Mouse (Mus musculus): ENCODE results near the gene Tead1. TPM values are rescaled to one million over a fixed set of nuclear protein-coding genes. Genes with fewer than 3 reads are reported as not detected.
A peak's percentile ranks its signal among the peaks of the same experiment; 100 is the strongest.

The Tead1 gene
- polyA plus RNA-seq, 1 experiment: 25.1 TPM

DNA sequence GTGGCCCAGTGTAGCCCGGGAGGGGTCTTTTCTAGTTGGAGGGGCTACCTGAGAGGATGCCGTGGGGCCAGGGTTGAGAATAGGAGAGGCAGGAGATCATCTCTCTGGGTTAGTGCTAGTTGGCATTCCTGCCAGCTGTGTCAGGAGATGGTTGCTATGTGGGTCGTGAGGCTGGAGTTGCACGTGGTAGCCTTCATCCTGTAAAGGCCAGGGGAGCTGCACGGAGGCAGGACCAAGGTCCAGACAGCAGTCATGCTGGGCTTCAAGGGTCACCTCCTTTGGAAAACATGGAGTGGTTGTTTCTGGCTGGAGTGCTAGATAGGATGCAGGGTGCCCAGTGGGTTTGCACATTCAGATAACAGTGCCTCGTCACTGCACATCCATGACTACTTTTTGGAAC, 35.7 kb downstream of the Tead1 start:
- Histone ChIP-seq H3K27me3 (ENCODE audit: control insufficient read depth, insufficient read depth, insufficient read length) (no peaks in the 10 kb centered on the region), H3K79me2 (ENCODE audit: control insufficient read depth, insufficient read depth) (peaks cover 100% of the 10 kb centered on the region), H3ac (ENCODE audit: control insufficient read depth, insufficient read length, low read depth) (no peak overlapping the region), H3K36me3 (ENCODE audit: control insufficient read depth, insufficient read depth) (no peaks in the 10 kb centered on the region), H3K79me3 (ENCODE audit: low read depth) (peaks cover 77% of the 10 kb centered on the region), H3K4me3 (ENCODE audit: insufficient read depth, poor library complexity, severe bottlenecking) (no peak overlapping the region)
- TF ChIP-seq MYOD1 (IDR thresholded peaks at IDR 0.05; ENCODE audit: control insufficient read depth, insufficient read length, low read depth) (no peak), FOSL1 (IDR thresholded peaks at IDR 0.05; ENCODE audit: insufficient read depth, low read length, poor library complexity, severe bottlenecking) (no peak), CEBPB (IDR thresholded peaks at IDR 0.05; ENCODE audit: low read depth) (no peak), MAX (IDR thresholded peaks at IDR 0.05) (no peak), MYOG (IDR thresholded peaks at IDR 0.05; ENCODE audit: control insufficient read depth, extremely low read depth, insufficient read length) (no peak), USF1 (IDR thresholded peaks at IDR 0.05; ENCODE audit: low read depth) (no peak), CTCF (IDR thresholded peaks at IDR 0.05; ENCODE audit: control insufficient read depth, insufficient read depth, insufficient read length) (no peak)

GRCm38 (mm10) chr7:112716701-112717100, 37.6 kb downstream of the Tead1 start:
- Histone ChIP-seq H3K4me3 (ENCODE audit: insufficient read depth, poor library complexity, severe bottlenecking) (no peak overlapping the region), H3K36me3 (ENCODE audit: control insufficient read depth, insufficient read depth) (no peaks in the 10 kb centered on the region), H3K79me3 (ENCODE audit: low read depth) (peaks cover 67% of the 10 kb centered on the region), H3K79me2 (ENCODE audit: control insufficient read depth, insufficient read depth) (peaks cover 96% of the 10 kb centered on the region), H3K27me3 (ENCODE audit: control insufficient read depth, insufficient read depth, insufficient read length) (no peaks in the 10 kb centered on the region), H3ac (ENCODE audit: control insufficient read depth, insufficient read length, low read depth) (no peak overlapping the region)
- TF ChIP-seq FOSL1 (IDR thresholded peaks at IDR 0.05; ENCODE audit: insufficient read depth, low read length, poor library complexity, severe bottlenecking) (no peak), CEBPB (IDR thresholded peaks at IDR 0.05; ENCODE audit: low read depth) (no peak), CTCF (IDR thresholded peaks at IDR 0.05; ENCODE audit: control insufficient read depth, insufficient read depth, insufficient read length) (no peak), MYOG (IDR thresholded peaks at IDR 0.05; ENCODE audit: control insufficient read depth, extremely low read depth, insufficient read length) (no peak), USF1 (IDR thresholded peaks at IDR 0.05; ENCODE audit: low read depth) (no peak), MYOD1 (IDR thresholded peaks at IDR 0.05; ENCODE audit: control insufficient read depth, insufficient read length, low read depth) (no peak), MAX (IDR thresholded peaks at IDR 0.05) (no peak)

GRCm38 (mm10) chr7:112717676-112718075, 38.6 kb downstream of the Tead1 start:
- Histone ChIP-seq H3K79me3 (ENCODE audit: low read depth) (peaks cover 67% of the 10 kb centered on the region), H3K79me2 (ENCODE audit: control insufficient read depth, insufficient read depth) (peaks cover 96% of the 10 kb centered on the region), H3K36me3 (ENCODE audit: control insufficient read depth, insufficient read depth) (no peaks in the 10 kb centered on the region), H3K27me3 (ENCODE audit: control insufficient read depth, insufficient read depth, insufficient read length) (no peaks in the 10 kb centered on the region), H3K4me3 (ENCODE audit: insufficient read depth, poor library complexity, severe bottlenecking) (no peak overlapping the region), H3ac (ENCODE audit: control insufficient read depth, insufficient read length, low read depth) (no peak overlapping the region)
- TF ChIP-seq MAX (IDR thresholded peaks at IDR 0.05) (peak; percentile 14), MYOD1 (IDR thresholded peaks at IDR 0.05; ENCODE audit: control insufficient read depth, insufficient read length, low read depth) (peak; percentile 7), MYOG (IDR thresholded peaks at IDR 0.05; ENCODE audit: control insufficient read depth, extremely low read depth, insufficient read length) (no peak), CTCF (IDR thresholded peaks at IDR 0.05; ENCODE audit: control insufficient read depth, insufficient read depth, insufficient read length) (no peak), CEBPB (IDR thresholded peaks at IDR 0.05; ENCODE audit: low read depth) (no peak), FOSL1 (IDR thresholded peaks at IDR 0.05; ENCODE audit: insufficient read depth, low read length, poor library complexity, severe bottlenecking) (no peak), USF1 (IDR thresholded peaks at IDR 0.05; ENCODE audit: low read depth) (no peak)

DNA sequence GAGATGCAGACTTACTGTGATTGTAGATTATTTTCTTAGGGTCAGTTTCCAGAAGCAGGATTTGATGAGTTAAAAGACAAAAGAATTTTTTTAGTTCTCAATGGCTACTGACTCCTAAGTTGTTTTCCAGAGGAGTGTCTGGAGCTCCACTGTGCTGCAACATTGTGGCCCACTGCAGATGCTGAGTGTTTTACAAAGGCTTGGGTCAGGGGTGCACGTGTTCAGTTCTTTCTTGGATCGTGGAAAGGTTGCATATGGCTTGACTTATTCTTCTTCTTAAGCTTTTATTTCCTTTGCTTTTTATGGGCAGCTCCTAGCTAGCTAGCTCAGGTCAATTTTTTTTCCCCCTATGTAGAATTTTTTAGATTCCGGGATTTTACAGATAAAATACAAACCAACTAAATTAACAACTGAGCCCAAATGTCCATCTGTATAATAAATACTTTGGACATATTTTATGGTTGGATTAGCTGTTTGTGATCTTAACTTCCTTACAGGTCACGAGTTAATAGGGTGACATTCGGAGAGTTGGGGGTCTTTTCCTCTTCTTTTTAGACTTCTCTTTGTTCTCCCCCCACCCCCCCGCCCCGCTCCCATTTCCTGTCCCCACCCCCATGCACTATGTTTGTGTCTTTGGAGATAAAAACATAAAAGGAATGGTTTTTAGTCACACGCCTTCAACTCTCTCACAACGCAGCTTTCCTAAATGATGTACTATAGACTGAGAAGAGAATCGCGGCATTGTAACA, 40.5 kb downstream of the Tead1 start:
- peaks cover 96% of the 10 kb centered on the region for H3K79me2 ChIP-seq (ENCODE audit: control insufficient read depth, insufficient read depth)
- no peak overlapping the region for H3ac ChIP-seq (ENCODE audit: control insufficient read depth, insufficient read length, low read depth)
- H3K4me3 ChIP-seq (ENCODE audit: insufficient read depth, poor library complexity, severe bottlenecking): no peak overlapping the region
- peaks cover 67% of the 10 kb centered on the region for H3K79me3 ChIP-seq (ENCODE audit: low read depth)
- H3K36me3 ChIP-seq (ENCODE audit: control insufficient read depth, insufficient read depth): no peaks in the 10 kb centered on the region
- no peaks in the 10 kb centered on the region for H3K27me3 ChIP-seq (ENCODE audit: control insufficient read depth, insufficient read depth, insufficient read length)
- TF ChIP-seq MYOD1 (IDR thresholded peaks at IDR 0.05; ENCODE audit: control insufficient read depth, insufficient read length, low read depth): no peak
- TF ChIP-seq FOSL1 (IDR thresholded peaks at IDR 0.05; ENCODE audit: insufficient read depth, low read length, poor library complexity, severe bottlenecking): no peak
- TF ChIP-seq CEBPB (IDR thresholded peaks at IDR 0.05; ENCODE audit: low read depth): no peak
- no peak for TF ChIP-seq MAX (IDR thresholded peaks at IDR 0.05)
- TF ChIP-seq USF1 (IDR thresholded peaks at IDR 0.05; ENCODE audit: low read depth): no peak
- no peak for TF ChIP-seq CTCF (IDR thresholded peaks at IDR 0.05; ENCODE audit: control insufficient read depth, insufficient read depth, insufficient read length)
- no peak for TF ChIP-seq MYOG (IDR thresholded peaks at IDR 0.05; ENCODE audit: control insufficient read depth, extremely low read depth, insufficient read length)

DNA sequence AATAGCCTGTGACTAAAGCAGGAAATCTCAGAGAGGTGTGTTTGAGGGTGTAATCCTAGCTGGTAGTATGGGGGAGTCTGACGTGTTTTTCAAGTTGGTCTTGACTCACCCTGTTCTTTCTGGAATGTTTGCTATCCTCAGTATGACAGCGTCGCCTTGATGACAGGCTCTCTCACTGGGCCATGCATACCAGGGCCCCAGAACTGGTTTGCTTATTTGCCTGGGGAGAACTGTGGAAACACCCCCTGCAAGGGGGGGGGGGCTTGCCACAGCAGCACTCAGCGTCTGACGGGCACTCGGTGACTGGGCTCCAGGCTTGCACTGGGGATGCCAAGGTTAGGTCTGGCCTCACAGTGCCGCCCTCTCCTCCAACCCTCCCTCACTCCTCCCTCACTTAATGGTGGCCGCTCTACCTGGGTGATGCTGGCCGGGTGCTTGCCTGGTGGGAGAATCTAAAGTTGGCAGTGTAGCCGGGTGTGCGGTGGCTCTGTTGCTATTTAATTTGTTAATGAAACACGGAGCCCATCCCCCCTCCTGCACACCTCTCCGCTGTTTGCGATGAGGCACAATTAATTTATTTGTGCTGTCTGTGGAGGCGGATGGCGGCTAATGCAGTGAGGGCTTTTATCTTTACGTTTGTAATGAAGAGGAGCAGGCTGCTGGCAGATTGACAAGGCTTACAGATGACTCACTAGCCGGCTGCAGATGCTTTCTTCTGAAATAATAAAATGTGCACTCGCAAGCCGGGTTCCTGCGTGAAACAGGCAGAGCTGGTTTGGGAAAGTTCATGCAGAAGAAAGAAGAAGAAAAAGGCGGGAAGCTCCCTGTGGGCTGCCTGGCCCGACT, 41.2 kb downstream of the Tead1 start:
- no peak for TF ChIP-seq MYOD1 (IDR thresholded peaks at IDR 0.05; ENCODE audit: control insufficient read depth, insufficient read length, low read depth)
- peak; percentile 57 for TF ChIP-seq MAX (IDR thresholded peaks at IDR 0.05)
- no peak for TF ChIP-seq CTCF (IDR thresholded peaks at IDR 0.05; ENCODE audit: control insufficient read depth, insufficient read depth, insufficient read length)
- no peak for TF ChIP-seq MYOG (IDR thresholded peaks at IDR 0.05; ENCODE audit: control insufficient read depth, extremely low read depth, insufficient read length)
- TF ChIP-seq USF1 (IDR thresholded peaks at IDR 0.05; ENCODE audit: low read depth): no peak
- no peak for TF ChIP-seq CEBPB (IDR thresholded peaks at IDR 0.05; ENCODE audit: low read depth)
- TF ChIP-seq FOSL1 (IDR thresholded peaks at IDR 0.05; ENCODE audit: insufficient read depth, low read length, poor library complexity, severe bottlenecking): peak; percentile 14
- Histone ChIP-seq H3K79me3 (ENCODE audit: low read depth) (peaks cover 70% of the 10 kb centered on the region), H3K27me3 (ENCODE audit: control insufficient read depth, insufficient read depth, insufficient read length) (no peaks in the 10 kb centered on the region), H3K36me3 (ENCODE audit: control insufficient read depth, insufficient read depth) (no peaks in the 10 kb centered on the region), H3K79me2 (ENCODE audit: control insufficient read depth, insufficient read depth) (peaks cover 96% of the 10 kb centered on the region), H3ac (ENCODE audit: control insufficient read depth, insufficient read length, low read depth) (peak overlapping the region; percentile 5), H3K4me3 (ENCODE audit: insufficient read depth, poor library complexity, severe bottlenecking) (peak overlapping the region; percentile 11)

Data from C2C12 (cell line).